Comparison of ENCODE assay signal across 10 mouse cellular contexts in genomic region chr16:4605514-4606131, GRCm38 (mm10). TPM values are rescaled to one million over a fixed set of nuclear protein-coding genes. Genes with fewer than 3 reads are reported as not detected.
DNase-seq lines count a peak whose midpoint lies in the region; ATAC-seq and TF ChIP-seq lines count a peak whose summit lies in the region.
"Had no signal": no experiment of that assay in that cellular context is flagged by ENCODE, and none has a peak within 500 bp of the region (broad histone marks: within the 10 kb centered on the region; RNA-seq: fewer than 3 reads in every experiment).

No protein-coding gene starts in this region.

- H3K4me1 ChIP-seq in forebrain, embryonic 12.5 days: peaks cover 68% of the 10 kb centered on the region
- no peaks in the 10 kb centered on the region for H3K4me1 ChIP-seq in forebrain, postnatal 0 days (ENCODE audit: insufficient read depth)
- H3K4me1 ChIP-seq in liver, embryonic 16.5 days (ENCODE audit: control insufficient read depth, low read depth, low read length): peaks cover 30% of the 10 kb centered on the region
- peaks cover 57% of the 10 kb centered on the region for H3K4me1 ChIP-seq in embryonic facial prominence, embryonic 14.5 days (ENCODE audit: control insufficient read depth, insufficient read depth, low read length)
- peaks cover 80% of the 10 kb centered on the region for H3K4me1 ChIP-seq in limb, embryonic 12.5 days (replicated peaks)

- 0 out of 2 replicates have a peak, but pooled peaks have one; percentile 42 for ATAC-seq in forebrain, embryonic 12.5 days (ENCODE audit: low FRiP score)
- no peak for ATAC-seq in forebrain, postnatal 0 days
- 0 out of 2 replicates have a peak, but pooled peaks have one; percentile 10 for ATAC-seq in liver, embryonic 16.5 days (ENCODE audit: low read depth)
- peak; percentile 15; the same call in 1 of the 2 replicates for ATAC-seq in embryonic facial prominence, embryonic 14.5 days (ENCODE audit: low read depth)
- no peak for ATAC-seq in limb, embryonic 12.5 days (ENCODE audit: insufficient number of reproducible peaks, insufficient read depth, low FRiP score, low TSS enrichment, low read depth)

- no peak overlapping the region for H3K4me3 ChIP-seq in forebrain, embryonic 12.5 days (replicated peaks)
- no peak overlapping the region for H3K4me3 ChIP-seq in forebrain, postnatal 0 days (ENCODE audit: low read depth, low read length)
- no peak overlapping the region for H3K4me3 ChIP-seq in liver, embryonic 16.5 days (ENCODE audit: low read depth, low read length)
- H3K4me3 ChIP-seq in embryonic facial prominence, embryonic 14.5 days (ENCODE audit: low read depth, low read length): no peak overlapping the region
- no peak overlapping the region for H3K4me3 ChIP-seq in limb, embryonic 12.5 days (replicated peaks)
- H3K4me3 ChIP-seq: liver, embryonic 15.5 days had no signal

- no peaks in the 10 kb centered on the region for H3K9me3 ChIP-seq in forebrain, embryonic 12.5 days
- no peaks in the 10 kb centered on the region for H3K9me3 ChIP-seq in forebrain, postnatal 0 days (ENCODE audit: low read length)
- H3K9me3 ChIP-seq in liver, embryonic 16.5 days (replicated peaks; ENCODE audit: control insufficient read depth, low read length): no peaks in the 10 kb centered on the region
- no peaks in the 10 kb centered on the region for H3K9me3 ChIP-seq in embryonic facial prominence, embryonic 14.5 days (ENCODE audit: control insufficient read depth, low read length)
- H3K9me3 ChIP-seq in limb, embryonic 12.5 days: no peaks in the 10 kb centered on the region
- H3K9me3 ChIP-seq: liver, embryonic 15.5 days had no signal

- WGBS in forebrain, embryonic 12.5 days: 39% methylated on average over 13 of the region's 13 CpGs
- WGBS in forebrain, postnatal 0 days: 44% methylated on average over 13 of the region's 13 CpGs
- WGBS in liver, embryonic 16.5 days (ENCODE audit: insufficient replicate concordance): 56% methylated on average over 13 of the region's 13 CpGs
- 39% methylated on average over 13 of the region's 13 CpGs for WGBS in embryonic facial prominence, embryonic 14.5 days
- 47% methylated on average over 13 of the region's 13 CpGs for WGBS in limb, embryonic 12.5 days

- DNase-seq in forebrain, postnatal 0 days: no peak
- DNase-seq in liver (no peak), adipocyte (ENCODE audit: low spot score) (no peak)
- DNase-seq in embryonic facial prominence, embryonic 14.5 days (ENCODE audit: low spot score): no peak
- no peak for DNase-seq in cerebellum, adult 11 months
- DNase-seq: B cell, adult 2 months had no signal

- H3K27me3 ChIP-seq in forebrain, embryonic 12.5 days: no peaks in the 10 kb centered on the region
- H3K27me3 ChIP-seq in forebrain, postnatal 0 days (ENCODE audit: insufficient read depth, low read length): no peaks in the 10 kb centered on the region
- no peaks in the 10 kb centered on the region for H3K27me3 ChIP-seq in liver, embryonic 16.5 days (ENCODE audit: control insufficient read depth, insufficient read depth, low read depth, low read length)
- H3K27me3 ChIP-seq in embryonic facial prominence, embryonic 14.5 days (replicated peaks; ENCODE audit: control insufficient read depth, insufficient read depth, low read length): no peaks in the 10 kb centered on the region
- no peaks in the 10 kb centered on the region for H3K27me3 ChIP-seq in limb, embryonic 12.5 days
- H3K27me3 ChIP-seq: liver, embryonic 15.5 days had no signal

- TF ChIP-seq CTCF in forebrain, postnatal 0 days (IDR thresholded peaks at IDR 0.05; ENCODE audit: low read depth): no peak

- H3K36me3 ChIP-seq in forebrain, embryonic 12.5 days (replicated peaks): peaks cover 23% of the 10 kb centered on the region
- peaks cover 13% of the 10 kb centered on the region for H3K36me3 ChIP-seq in forebrain, postnatal 0 days (ENCODE audit: insufficient read depth)
- no peaks in the 10 kb centered on the region for H3K36me3 ChIP-seq in liver, embryonic 16.5 days (ENCODE audit: control insufficient read depth, insufficient read depth)
- peaks cover 17% of the 10 kb centered on the region for H3K36me3 ChIP-seq in embryonic facial prominence, embryonic 14.5 days (ENCODE audit: control insufficient read depth, insufficient read depth, low read length)
- peaks cover 24% of the 10 kb centered on the region for H3K36me3 ChIP-seq in limb, embryonic 12.5 days
- H3K36me3 ChIP-seq: liver, embryonic 15.5 days had no signal

- no peak overlapping the region for H3K9ac ChIP-seq in forebrain, embryonic 12.5 days
- H3K9ac ChIP-seq in forebrain, postnatal 0 days: no peak overlapping the region
- no peak overlapping the region for H3K9ac ChIP-seq in liver, embryonic 16.5 days (ENCODE audit: low read depth, low read length)
- no peak overlapping the region for H3K9ac ChIP-seq in embryonic facial prominence, embryonic 14.5 days (ENCODE audit: low read depth, low read length)
- 0 out of 2 replicates have a peak overlapping the region, but pooled peaks have one; percentile 19 for H3K9ac ChIP-seq in limb, embryonic 12.5 days (replicated peaks)
- H3K9ac ChIP-seq: liver, embryonic 15.5 days had no signal

- H3K27ac ChIP-seq in forebrain, embryonic 12.5 days: peak overlapping the region; percentile 46; the same call in 1 of the 2 replicates
- H3K27ac ChIP-seq in forebrain, postnatal 0 days (ENCODE audit: low read depth, low read length): no peak overlapping the region; the same call in 1 of the 2 replicates
- H3K27ac ChIP-seq in liver, embryonic 16.5 days (ENCODE audit: low read length): no peak overlapping the region
- H3K27ac ChIP-seq in embryonic facial prominence, embryonic 14.5 days (replicated peaks; ENCODE audit: low read depth, low read length): peak overlapping the region; percentile 8; the same call in 1 of the 2 replicates
- H3K27ac ChIP-seq in limb, embryonic 12.5 days: peak overlapping the region; percentile 73
- H3K27ac ChIP-seq: liver, embryonic 15.5 days had no signal

- no peak overlapping the region for H3K4me2 ChIP-seq in forebrain, embryonic 12.5 days
- no peak overlapping the region for H3K4me2 ChIP-seq in forebrain, postnatal 0 days (ENCODE audit: low read depth)
- no peak overlapping the region for H3K4me2 ChIP-seq in liver, embryonic 16.5 days (ENCODE audit: low read depth, low read length)
- 0 out of 2 replicates have a peak overlapping the region, but pooled peaks have one; percentile 5 for H3K4me2 ChIP-seq in embryonic facial prominence, embryonic 14.5 days (ENCODE audit: low read depth, low read length)
- peak overlapping the region; percentile 20 for H3K4me2 ChIP-seq in limb, embryonic 12.5 days
- H3K4me2 ChIP-seq: liver, embryonic 15.5 days had no signal

RNA-seq across cellular contexts. Expression of gene Glis2, which starts 11.1 kb away (rescaled TPM):
- 22.0 and 26.6 TPM in 2 replicates for polyA plus RNA-seq in forebrain, embryonic 12.5 days (2016; fragmentation: Nextera tagmentation; extraction: Ambion mirVana)
- 13.3 and 15.2 TPM in 2 replicates for total RNA-seq in forebrain, postnatal 0 days (2014; rRNA removed)
- polyA plus RNA-seq in forebrain, postnatal 0 days (2015; fragmentation: Nextera tagmentation; extraction: Ambion mirVana): 7.1 and 11.6 TPM in 2 replicates
- polyA plus RNA-seq in liver, embryonic 16.5 days (2015; fragmentation: Nextera tagmentation; extraction: Ambion mirVana): 2.1 and 2.5 TPM in 2 replicates
- polyA plus RNA-seq in embryonic facial prominence, embryonic 14.5 days (2014; fragmentation: Nextera tagmentation; extraction: Ambion mirVana): 34.7 and 36.3 TPM in 2 replicates
- 28.4 and 32.6 TPM in 2 replicates for polyA plus RNA-seq in limb, embryonic 12.5 days (2016; fragmentation: Nextera tagmentation; extraction: Ambion mirVana)

RNA-seq across cellular contexts. Expression of gene Pam16, which starts 19.2 kb away (rescaled TPM):
- polyA plus RNA-seq in forebrain, embryonic 12.5 days (2016; fragmentation: Nextera tagmentation; extraction: Ambion mirVana): 114 TPM in 2 replicates
- total RNA-seq in forebrain, postnatal 0 days (2014; rRNA removed): 52.2 and 54.5 TPM in 2 replicates
- 138 and 161 TPM in 2 replicates for polyA plus RNA-seq in forebrain, postnatal 0 days (2015; fragmentation: Nextera tagmentation; extraction: Ambion mirVana)
- 50.8 and 54.5 TPM in 2 replicates for polyA plus RNA-seq in liver, embryonic 16.5 days (2015; fragmentation: Nextera tagmentation; extraction: Ambion mirVana)
- 90.8 and 90.9 TPM in 2 replicates for polyA plus RNA-seq in embryonic facial prominence, embryonic 14.5 days (2014; fragmentation: Nextera tagmentation; extraction: Ambion mirVana)
- 111 and 120 TPM in 2 replicates for polyA plus RNA-seq in limb, embryonic 12.5 days (2016; fragmentation: Nextera tagmentation; extraction: Ambion mirVana)

RNA-seq across cellular contexts. Expression of gene Vasn, which starts 34.1 kb away (rescaled TPM):
- 5.2 and 6.8 TPM in 2 replicates for polyA plus RNA-seq in forebrain, embryonic 12.5 days (2016; fragmentation: Nextera tagmentation; extraction: Ambion mirVana)
- 5.5 and 6.5 TPM in 2 replicates for total RNA-seq in forebrain, postnatal 0 days (2014; rRNA removed)
- 3.0 and 3.6 TPM in 2 replicates for polyA plus RNA-seq in forebrain, postnatal 0 days (2015; fragmentation: Nextera tagmentation; extraction: Ambion mirVana)
- polyA plus RNA-seq in liver, embryonic 16.5 days (2015; fragmentation: Nextera tagmentation; extraction: Ambion mirVana): 2.0 and 3.0 TPM in 2 replicates
- 31.3 and 32.4 TPM in 2 replicates for polyA plus RNA-seq in embryonic facial prominence, embryonic 14.5 days (2014; fragmentation: Nextera tagmentation; extraction: Ambion mirVana)
- polyA plus RNA-seq in limb, embryonic 12.5 days (2016; fragmentation: Nextera tagmentation; extraction: Ambion mirVana): 29.4 and 30.4 TPM in 2 replicates

RNA-seq across cellular contexts. Expression of gene Dnaja3, which starts 34.2 kb away (rescaled TPM):
- 51.4 and 58.0 TPM in 2 replicates for polyA plus RNA-seq in forebrain, embryonic 12.5 days (2016; fragmentation: Nextera tagmentation; extraction: Ambion mirVana)
- total RNA-seq in forebrain, postnatal 0 days (2014; rRNA removed): 47.2 and 51.5 TPM in 2 replicates
- 37.5 and 48.6 TPM in 2 replicates for polyA plus RNA-seq in forebrain, postnatal 0 days (2015; fragmentation: Nextera tagmentation; extraction: Ambion mirVana)
- polyA plus RNA-seq in liver, embryonic 16.5 days (2015; fragmentation: Nextera tagmentation; extraction: Ambion mirVana): 46.5 and 47.3 TPM in 2 replicates
- polyA plus RNA-seq in embryonic facial prominence, embryonic 14.5 days (2014; fragmentation: Nextera tagmentation; extraction: Ambion mirVana): 57.6 and 57.7 TPM in 2 replicates
- 55.1 and 58.0 TPM in 2 replicates for polyA plus RNA-seq in limb, embryonic 12.5 days (2016; fragmentation: Nextera tagmentation; extraction: Ambion mirVana)

RNA-seq across cellular contexts. Expression of gene Tfap4, which starts 46.0 kb away (rescaled TPM):
- 20.9 and 22.6 TPM in 2 replicates for polyA plus RNA-seq in forebrain, embryonic 12.5 days (2016; fragmentation: Nextera tagmentation; extraction: Ambion mirVana)
- 9.1 and 10.2 TPM in 2 replicates for total RNA-seq in forebrain, postnatal 0 days (2014; rRNA removed)
- polyA plus RNA-seq in forebrain, postnatal 0 days (2015; fragmentation: Nextera tagmentation; extraction: Ambion mirVana): 6.4 and 8.0 TPM in 2 replicates
- polyA plus RNA-seq in liver, embryonic 16.5 days (2015; fragmentation: Nextera tagmentation; extraction: Ambion mirVana): 4.7 and 4.8 TPM in 2 replicates
- 16.6 and 17.2 TPM in 2 replicates for polyA plus RNA-seq in embryonic facial prominence, embryonic 14.5 days (2014; fragmentation: Nextera tagmentation; extraction: Ambion mirVana)
- 29.1 and 31.0 TPM in 2 replicates for polyA plus RNA-seq in limb, embryonic 12.5 days (2016; fragmentation: Nextera tagmentation; extraction: Ambion mirVana)

Comparison
In these comparisons a context has a peak if more than half of its experiments do, and no peak if none do; other contexts are left out.
1. ATAC-seq: peak in forebrain, embryonic 12.5 days (single experiment), liver, embryonic 16.5 days (single experiment) and embryonic facial prominence, embryonic 14.5 days (single experiment); none in forebrain, postnatal 0 days (single experiment) and limb, embryonic 12.5 days (single experiment).
2. H3K27ac ChIP-seq: peak in forebrain, embryonic 12.5 days (single experiment), embryonic facial prominence, embryonic 14.5 days (single experiment) and limb, embryonic 12.5 days (single experiment); none in forebrain, postnatal 0 days (single experiment) and liver, embryonic 16.5 days (single experiment).
3. H3K4me2 ChIP-seq: peak in embryonic facial prominence, embryonic 14.5 days (single experiment) and limb, embryonic 12.5 days (single experiment); none in forebrain, embryonic 12.5 days (single experiment), forebrain, postnatal 0 days (single experiment) and liver, embryonic 16.5 days (single experiment).